Mouse (Mus musculus) ES-E14 (cell line): ENCODE measurements around the gene Kif26a.

Experiments
- CHD2 ChIP-seq: IDR thresholded peaks from 2 replicates; pipeline ENCODE4 v1.6.1; 2014; ENCODE audit warnings: mild to moderate bottlenecking, low read depth, low read length, inconsistent platforms
- HCFC1 ChIP-seq: IDR thresholded peaks from 2 replicates; pipeline ENCODE4 v1.6.1; 2012; ENCODE audit warnings: low read length, inconsistent platforms, borderline replicate concordance; ENCODE audit not compliant: insufficient read depth
- MAFK ChIP-seq: IDR thresholded peaks from 2 replicates; pipeline ENCODE4 v1.6.1; 2014; ENCODE audit warnings: mild to moderate bottlenecking, low read depth, low read length, inconsistent platforms; ENCODE audit not compliant: insufficient read depth
- ZC3H11A ChIP-seq: IDR thresholded peaks from 2 replicates; pipeline ENCODE4 v1.6.1; 2012; ENCODE audit warnings: low read depth, mild to moderate bottlenecking, inconsistent platforms, low read length, borderline replicate concordance
- ZNF384 ChIP-seq: IDR thresholded peaks from 2 replicates; pipeline ENCODE4 v1.6.1; 2012; ENCODE audit warnings: low read depth, low read length, inconsistent platforms

GRCm38 (mm10) chr12:112215545-112215944 lies 69.5 kb downstream of the Kif26a start:
- TF ChIP-seq CHD2 (no peak), MAFK (no peak), ZC3H11A (no peak), ZNF384 (no peak), HCFC1 (no peak)
